Mouse (Mus musculus): ENCODE measurements around the gene Gpn2. TPM values are rescaled to one million over a fixed set of nuclear protein-coding genes. Genes with fewer than 3 reads are reported as not detected.

The Gpn2 gene
- polyA plus RNA-seq (2014; fragmentation: Illumina TruSeq; extraction: RNeasy Lipid Tissue Mini Kit (QIAGEN cat#74804); ENCODE audit: low read depth, low replicate concordance): 0.47 TPM

DNA sequence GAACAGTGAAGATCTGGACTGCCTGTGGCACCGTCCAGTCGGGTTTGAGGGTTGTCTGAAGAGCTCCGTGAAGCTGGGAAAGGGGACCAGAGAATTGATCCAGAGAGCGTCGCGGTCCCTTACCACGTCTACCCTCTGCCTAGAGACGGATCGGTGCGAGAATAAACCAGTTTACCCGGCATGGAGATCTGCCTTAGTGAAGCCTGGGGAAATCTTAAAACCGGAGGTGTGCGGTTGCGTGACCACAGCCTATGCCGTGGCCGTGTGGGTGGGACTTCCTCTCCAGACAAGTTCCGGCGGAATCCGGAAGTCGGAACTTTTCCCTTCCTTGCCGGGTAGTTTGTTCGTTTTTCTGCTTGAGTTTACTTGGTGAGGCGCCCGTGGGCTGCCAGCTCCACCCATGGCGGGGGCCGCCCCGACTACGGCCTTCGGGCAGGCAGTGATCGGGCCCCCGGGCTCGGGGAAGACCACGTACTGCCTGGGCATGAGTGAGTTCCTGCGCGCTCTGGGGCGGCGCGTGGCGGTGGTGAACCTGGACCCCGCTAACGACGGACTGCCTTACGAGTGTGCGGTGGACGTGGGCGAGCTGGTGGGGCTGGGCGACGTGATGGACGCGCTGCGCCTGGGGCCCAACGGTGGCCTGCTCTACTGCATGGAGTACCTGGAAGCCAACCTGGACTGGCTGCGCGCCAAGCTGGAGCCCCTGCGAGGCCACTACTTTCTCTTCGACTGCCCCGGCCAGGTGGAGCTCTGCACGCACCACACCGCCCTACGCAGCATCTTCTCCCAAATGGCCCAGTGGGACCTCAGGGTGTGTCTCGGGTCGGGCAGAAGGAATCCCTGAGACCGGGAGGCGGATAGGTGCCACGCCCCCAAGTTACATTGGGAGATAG lies at the start of gene Gpn2:
Gene Gpn2, plus strand, starts transcription at position 304 of the 893 bp plus-strand sequence.

DNA sequence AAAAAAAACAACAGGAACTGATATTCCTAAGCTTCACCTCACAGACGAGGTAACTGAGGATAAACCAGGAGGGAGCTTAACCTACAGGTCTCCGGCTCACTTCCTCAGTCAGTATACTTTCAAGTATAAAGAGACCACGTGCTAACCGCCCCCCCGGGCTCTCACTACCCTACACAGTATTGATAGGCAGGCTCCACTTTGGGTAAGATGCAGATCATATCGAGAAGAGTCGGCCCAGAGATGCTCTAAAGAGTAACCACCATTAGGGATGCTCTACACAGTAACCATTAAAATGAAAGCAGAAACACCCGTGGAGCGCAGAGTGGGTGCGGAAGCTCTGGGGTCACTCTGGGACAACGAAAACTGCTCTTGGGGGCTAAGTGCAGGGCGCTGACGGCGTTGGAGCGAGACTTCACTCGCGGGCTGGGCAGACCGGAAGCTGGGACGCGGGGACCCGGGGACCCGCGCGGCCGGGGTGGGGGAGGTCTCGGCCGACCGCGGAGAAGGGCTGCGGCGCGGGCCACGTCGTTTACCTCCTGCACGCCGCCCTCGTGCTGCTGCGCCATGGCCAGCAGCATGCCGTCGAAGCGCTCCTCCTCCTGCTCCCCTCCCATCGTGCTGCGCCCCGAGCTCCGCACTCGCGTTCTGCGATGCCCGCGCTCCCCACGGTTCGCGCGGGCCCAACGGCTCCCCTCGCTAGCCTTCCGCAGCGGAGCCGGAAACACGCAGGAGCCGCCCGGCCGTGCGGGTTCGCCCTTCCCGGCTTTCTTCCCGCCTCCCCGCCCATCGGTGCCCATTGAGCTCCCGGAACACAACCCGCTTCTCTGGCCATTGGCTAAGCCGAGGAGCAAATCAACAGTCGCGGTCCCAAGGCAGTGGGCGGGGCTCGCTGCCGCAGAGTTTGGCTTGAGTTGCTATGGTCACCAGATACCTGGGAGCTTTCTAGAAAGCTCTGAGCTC lies 38.6 kb upstream of the Gpn2 start, which contains the start of gene Nudc:
Gene Nudc, minus strand, starts transcription at position 725 of the 960 bp plus-strand sequence.

DNA sequence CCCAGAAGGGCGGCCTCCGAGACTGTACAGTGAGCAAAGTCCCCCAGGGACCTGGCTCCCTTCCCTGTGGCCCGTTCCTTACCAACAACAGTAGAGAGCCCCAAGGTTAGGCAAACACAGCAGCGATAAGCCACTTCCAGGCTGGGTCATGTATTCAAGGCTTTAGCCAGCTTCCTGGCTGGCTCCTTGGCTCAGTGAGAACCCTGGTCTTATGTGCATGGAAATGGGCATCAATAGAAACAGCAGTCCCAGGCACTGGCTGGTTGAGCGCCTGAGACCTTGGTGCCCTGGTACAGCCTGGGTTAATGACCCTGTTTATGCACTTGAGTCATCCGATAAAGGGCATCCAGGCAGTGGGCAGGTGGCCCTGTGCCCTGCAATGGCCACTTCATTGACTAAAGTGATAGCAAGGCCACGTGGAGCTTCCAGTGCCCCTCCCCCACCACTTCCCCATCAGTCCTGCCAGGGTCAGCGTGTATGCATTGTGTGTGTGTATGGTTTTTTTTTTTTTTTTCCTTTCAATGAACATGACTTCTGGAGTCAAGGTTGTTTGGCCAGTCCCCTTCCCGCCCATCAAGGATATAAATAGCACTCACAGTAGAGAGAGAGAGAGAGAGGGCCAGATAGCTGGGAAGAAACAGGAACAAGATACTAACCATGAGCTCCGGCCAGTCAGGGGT lies 31.3 kb upstream of the Gpn2 start, which contains the start of gene Nr0b2:
Gene Nr0b2, plus strand, starts transcription at position 609 of the 680 bp plus-strand sequence.

DNA sequence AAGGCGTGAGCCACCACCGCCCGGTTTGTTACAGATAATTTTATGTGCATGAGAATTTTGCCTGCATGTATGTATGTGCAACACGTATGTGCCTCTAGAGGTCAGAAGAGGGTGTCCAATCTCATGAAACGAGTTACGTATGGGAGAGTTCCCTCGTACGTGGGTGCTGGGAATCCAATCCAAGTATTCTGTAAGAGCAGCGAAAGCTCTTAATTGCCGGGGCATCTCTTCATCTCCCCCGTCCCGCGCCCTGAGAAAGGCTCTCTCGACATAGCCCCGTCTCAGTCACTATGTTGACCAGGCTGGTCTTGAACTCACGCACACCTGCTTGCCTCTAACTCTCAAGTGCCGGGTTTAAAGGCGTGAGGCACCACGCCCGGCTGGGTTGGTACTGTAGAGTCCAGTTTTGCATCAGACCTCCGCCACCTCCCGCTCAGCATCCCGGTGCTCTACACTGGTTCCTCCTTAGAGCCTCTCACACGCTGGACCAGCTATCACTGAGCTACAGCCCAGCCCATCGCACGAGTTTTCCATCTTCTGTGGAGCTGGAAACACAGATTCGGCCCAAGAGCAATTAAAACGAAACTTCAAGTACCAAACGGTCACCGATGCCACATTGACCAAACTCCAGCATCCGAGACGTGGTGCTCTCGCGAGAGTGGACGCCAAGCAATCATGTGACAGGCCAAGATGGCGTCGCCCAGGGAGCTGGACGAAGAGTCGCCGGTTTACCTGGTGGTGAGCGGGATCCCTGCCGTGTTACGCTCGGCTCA lies 9.9 kb upstream of the Gpn2 start, which contains the start of gene Gpatch3:
Gene Gpatch3, plus strand, starts transcription at position 676 of the 773 bp plus-strand sequence.

DNA sequence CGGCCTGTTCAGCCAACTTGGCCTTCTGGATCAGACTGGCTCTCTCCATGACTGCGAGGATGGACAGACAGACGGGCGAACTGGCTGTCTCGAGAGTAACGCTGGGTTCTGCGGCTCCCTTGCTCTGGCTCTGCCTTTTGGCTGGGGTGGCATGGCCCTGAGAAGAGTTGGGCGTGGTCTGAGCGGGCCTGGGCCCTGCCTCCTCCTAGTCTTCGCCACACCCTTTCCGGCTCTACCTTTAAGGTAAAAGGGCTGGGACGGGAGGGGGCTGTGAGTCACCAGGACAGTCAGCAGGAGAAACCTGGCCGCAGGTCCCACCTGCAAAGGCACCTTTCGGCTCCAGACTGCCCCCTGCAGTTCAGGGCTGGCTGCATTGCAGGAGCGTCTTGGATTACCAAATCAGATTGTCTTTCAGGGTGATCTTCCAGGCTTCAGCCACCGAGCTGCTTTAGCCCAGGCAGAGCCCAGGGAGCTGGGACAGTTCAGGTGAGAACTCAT lies 17.6 kb downstream of the Gpn2 start, which contains the start of gene Sfn:
Gene Sfn, minus strand, starts transcription at position 448 of the 498 bp plus-strand sequence.

Other genes with a start within 250 kb of the Gpn2 start
- 2.6 TPM for gene Wdtc1, start 230.9 kb upstream of the Gpn2 start, polyA plus RNA-seq (2014; fragmentation: Illumina TruSeq; extraction: RNeasy Lipid Tissue Mini Kit (QIAGEN cat#74804); ENCODE audit: low read depth, low replicate concordance)
- gene Slc9a1, start 214.7 kb upstream of the Gpn2 start, polyA plus RNA-seq (2014; fragmentation: Illumina TruSeq; extraction: RNeasy Lipid Tissue Mini Kit (QIAGEN cat#74804); ENCODE audit: low read depth, low replicate concordance): 3.6 TPM
- gene Tent5b, start 104.2 kb upstream of the Gpn2 start, polyA plus RNA-seq (2014; fragmentation: Illumina TruSeq; extraction: RNeasy Lipid Tissue Mini Kit (QIAGEN cat#74804); ENCODE audit: low read depth, low replicate concordance): not detected
- 0.52 TPM for gene Trnp1, start 85.8 kb upstream of the Gpn2 start, polyA plus RNA-seq (2014; fragmentation: Illumina TruSeq; extraction: RNeasy Lipid Tissue Mini Kit (QIAGEN cat#74804); ENCODE audit: low read depth, low replicate concordance)
- gene Kdf1, start 65.4 kb upstream of the Gpn2 start, polyA plus RNA-seq (2014; fragmentation: Illumina TruSeq; extraction: RNeasy Lipid Tissue Mini Kit (QIAGEN cat#74804); ENCODE audit: low read depth, low replicate concordance): not detected
- 46.4 TPM for gene Nudc, start 38.4 kb upstream of the Gpn2 start, polyA plus RNA-seq (2014; fragmentation: Illumina TruSeq; extraction: RNeasy Lipid Tissue Mini Kit (QIAGEN cat#74804); ENCODE audit: low read depth, low replicate concordance)
- 0.52 TPM for gene Nr0b2, start 31.0 kb upstream of the Gpn2 start, polyA plus RNA-seq (2014; fragmentation: Illumina TruSeq; extraction: RNeasy Lipid Tissue Mini Kit (QIAGEN cat#74804); ENCODE audit: low read depth, low replicate concordance)
- gene Gpatch3, start 9.6 kb upstream of the Gpn2 start, polyA plus RNA-seq (2014; fragmentation: Illumina TruSeq; extraction: RNeasy Lipid Tissue Mini Kit (QIAGEN cat#74804); ENCODE audit: low read depth, low replicate concordance): not detected
- not detected for gene Sfn, start 17.8 kb downstream of the Gpn2 start, polyA plus RNA-seq (2014; fragmentation: Illumina TruSeq; extraction: RNeasy Lipid Tissue Mini Kit (QIAGEN cat#74804); ENCODE audit: low read depth, low replicate concordance)
- gene Zdhhc18, start 65.8 kb downstream of the Gpn2 start, polyA plus RNA-seq (2014; fragmentation: Illumina TruSeq; extraction: RNeasy Lipid Tissue Mini Kit (QIAGEN cat#74804); ENCODE audit: low read depth, low replicate concordance): 2.0 TPM
- 4.7 TPM for gene Pigv, start 88.3 kb downstream of the Gpn2 start, polyA plus RNA-seq (2014; fragmentation: Illumina TruSeq; extraction: RNeasy Lipid Tissue Mini Kit (QIAGEN cat#74804); ENCODE audit: low read depth, low replicate concordance)
- gene Arid1a, start 172.4 kb downstream of the Gpn2 start, polyA plus RNA-seq (2014; fragmentation: Illumina TruSeq; extraction: RNeasy Lipid Tissue Mini Kit (QIAGEN cat#74804); ENCODE audit: low read depth, low replicate concordance): 18.5 TPM

Data from adrenal gland, adult 10 weeks (tissue).